Comparison of ENCODE assay signal across 9 mouse cellular contexts in genomic region chr8:67405947-67406346, GRCm38 (mm10).
DNase-seq lines count a peak whose midpoint lies in the region; ATAC-seq lines count a peak whose summit lies in the region.
"Had no signal": no experiment of that assay in that cellular context is flagged by ENCODE, and none has a peak within 500 bp of the region (broad histone marks: within the 10 kb centered on the region; RNA-seq: fewer than 3 reads in every experiment).

No protein-coding gene starts in this region.

- no peaks in the 10 kb centered on the region for H3K9me3 ChIP-seq in embryonic facial prominence, embryonic 14.5 days (ENCODE audit: control insufficient read depth, low read length)
- no peaks in the 10 kb centered on the region for H3K9me3 ChIP-seq in limb, embryonic 11.5 days (ENCODE audit: control insufficient read depth, low read length)
- H3K9me3 ChIP-seq: embryonic facial prominence, embryonic 15.5 days; limb, embryonic 15.5 days had no signal

- H3K27me3 ChIP-seq in embryonic facial prominence, embryonic 14.5 days (replicated peaks; ENCODE audit: control insufficient read depth, insufficient read depth, low read length) = no peaks in the 10 kb centered on the region
- H3K27me3 ChIP-seq in limb, embryonic 11.5 days (ENCODE audit: control insufficient read depth, insufficient read depth, low read length) = no peaks in the 10 kb centered on the region
- no peaks in the 10 kb centered on the region for H3K27me3 ChIP-seq in splenic B cell, adult 2 months (ENCODE audit: control insufficient read depth, insufficient read depth, low read length, poor library complexity, severe bottlenecking)
- H3K27me3 ChIP-seq: embryonic facial prominence, embryonic 15.5 days; limb, embryonic 15.5 days had no signal

- 0 out of 2 replicates have a peak, but pooled peaks have one; percentile 30 for ATAC-seq in embryonic facial prominence, embryonic 14.5 days (ENCODE audit: low read depth)
- ATAC-seq in limb, embryonic 11.5 days (ENCODE audit: insufficient number of reproducible peaks, low FRiP score, low TSS enrichment, low read depth) = no peak

- H3K4me2 ChIP-seq in embryonic facial prominence, embryonic 14.5 days (ENCODE audit: low read depth, low read length) = no peak overlapping the region
- no peak overlapping the region for H3K4me2 ChIP-seq in limb, embryonic 11.5 days (ENCODE audit: low read depth, severe bottlenecking)
- H3K4me2 ChIP-seq: embryonic facial prominence, embryonic 15.5 days; limb, embryonic 15.5 days had no signal

- no peak overlapping the region for H3K9ac ChIP-seq in embryonic facial prominence, embryonic 14.5 days (ENCODE audit: low read depth, low read length)
- H3K9ac ChIP-seq in limb, embryonic 11.5 days (ENCODE audit: low read length) = no peak overlapping the region
- H3K9ac ChIP-seq: embryonic facial prominence, embryonic 15.5 days; limb, embryonic 15.5 days had no signal

- H3K36me3 ChIP-seq in embryonic facial prominence, embryonic 14.5 days (ENCODE audit: control insufficient read depth, insufficient read depth, low read length) = no peaks in the 10 kb centered on the region
- no peaks in the 10 kb centered on the region for H3K36me3 ChIP-seq in limb, embryonic 11.5 days (ENCODE audit: control insufficient read depth, insufficient read depth, low read length)
- H3K36me3 ChIP-seq in splenic B cell, adult 2 months (ENCODE audit: control insufficient read depth, insufficient read depth, low read length, poor library complexity, severe bottlenecking) = no peaks in the 10 kb centered on the region
- H3K36me3 ChIP-seq: embryonic facial prominence, embryonic 15.5 days; limb, embryonic 15.5 days had no signal

- no peak overlapping the region for H3K27ac ChIP-seq in embryonic facial prominence, embryonic 14.5 days (replicated peaks; ENCODE audit: low read depth, low read length)
- no peak overlapping the region for H3K27ac ChIP-seq in limb, embryonic 11.5 days (replicated peaks; ENCODE audit: low read depth, low read length)
- H3K27ac ChIP-seq: embryonic facial prominence, embryonic 15.5 days; limb, embryonic 15.5 days had no signal

- WGBS in embryonic facial prominence, embryonic 14.5 days = 39% methylated on average over 10 of the region's 10 CpGs
- WGBS in limb, embryonic 11.5 days = 49% methylated on average over 10 of the region's 10 CpGs

- H3K4me1 ChIP-seq in embryonic facial prominence, embryonic 14.5 days (ENCODE audit: control insufficient read depth, insufficient read depth, low read length) = no peaks in the 10 kb centered on the region
- no peaks in the 10 kb centered on the region for H3K4me1 ChIP-seq in limb, embryonic 11.5 days (ENCODE audit: control insufficient read depth, insufficient read depth, low read length)
- H3K4me1 ChIP-seq: embryonic facial prominence, embryonic 15.5 days; limb, embryonic 15.5 days had no signal

- DNase-seq in left cerebral cortex, adult 18-20 months (ENCODE audit: low spot score in 2 of 2) = peak; percentile 12 to 38
- DNase-seq in left cerebral cortex, postnatal 36 days (ENCODE audit: low spot score in 2 of 2) = no peak
- DNase-seq in ZHBTc4 (ENCODE audit: low read depth, low spot score) = peak; percentile 60
- peak; percentile 69 for DNase-seq in embryonic facial prominence, embryonic 14.5 days (ENCODE audit: low spot score)
- peak; percentile 48 for DNase-seq in limb, embryonic 11.5 days (ENCODE audit: low spot score)
- peak; percentile 3 for DNase-seq in splenic B cell, adult 2 months (ENCODE audit: low read depth, low spot score)
- no peak for DNase-seq in spleen, postnatal 36 days (ENCODE audit: low spot score in 2 of 2)

- intact Hi-C loops in left cerebral cortex, postnatal 36 days (cut with DNase I) = loop anchor here (2.0 to 5.0 kb wide), 3 partner anchors 709 to 954 kb away; partner anchors contain the start of gene Npy1r

- no peak overlapping the region for H3K4me3 ChIP-seq in embryonic facial prominence, embryonic 14.5 days (ENCODE audit: low read depth, low read length)
- H3K4me3 ChIP-seq in limb, embryonic 11.5 days (ENCODE audit: low read depth, low read length) = no peak overlapping the region
- H3K4me3 ChIP-seq: embryonic facial prominence, embryonic 15.5 days; limb, embryonic 15.5 days had no signal

Comparison
In these comparisons a context has a peak if more than half of its experiments do, and no peak if none do; other contexts are left out.
1. DNase-seq: peak in left cerebral cortex, adult 18-20 months (2 of 2), ZHBTc4 (single experiment), embryonic facial prominence, embryonic 14.5 days (single experiment), limb, embryonic 11.5 days (single experiment) and splenic B cell, adult 2 months (single experiment); none in left cerebral cortex, postnatal 36 days (0 of 2) and spleen, postnatal 36 days (0 of 2).